Mouse (Mus musculus) stomach, embryonic 14.5 days (tissue): ENCODE results near the gene Spata3. TPM values are rescaled to one million over a fixed set of nuclear protein-coding genes. Genes with fewer than 3 reads are reported as not detected.
"Not testable (repeated sequence)": the region's sequence is repeated elsewhere in the genome, so short reads cannot be mapped to it uniquely, and the experiment has no call there.

Experiments
- ATAC-seq: fragments of 200-750 bp; cut with Nextera tagmentation; 2 replicates; pipeline ENCODE4 v1.8.0; 2017; ENCODE audit warnings: low read depth, moderate TSS enrichment; ENCODE audit not compliant: insufficient number of reproducible peaks, insufficient read depth, low FRiP score
- H3K27ac ChIP-seq: fragments of 300-500 bp; sonication (generic); 2 replicates; pipeline ENCODE4 v1.5.1; 2014; ENCODE audit warnings: mild to moderate bottlenecking, low read length, moderate library complexity, mixed read lengths
- H3K27me3 ChIP-seq: fragments of 300-500 bp; sonication (generic); 2 replicates; pipeline ENCODE4 v1.6.1; 2014; ENCODE audit warnings: low read length, control low read depth, mixed read lengths; ENCODE audit not compliant: control insufficient read depth, insufficient read depth
- H3K36me3 ChIP-seq: fragments of 300-500 bp; sonication (generic); 2 replicates; pipeline ENCODE4 v1.6.1; 2014; ENCODE audit warnings: mild to moderate bottlenecking, control low read depth, low read length, moderate library complexity, mixed read lengths; ENCODE audit not compliant: control insufficient read depth, insufficient read depth
- H3K4me1 ChIP-seq: fragments of 300-500 bp; sonication (generic); 2 replicates; pipeline ENCODE4 v1.6.1; 2014; ENCODE audit warnings: low read length, control low read depth, mixed read lengths; ENCODE audit not compliant: control insufficient read depth, insufficient read depth
- H3K4me2 ChIP-seq: fragments of 300-500 bp; sonication (generic); replicated peaks from 2 replicates; pipeline ENCODE4 v1.6.1; 2014; ENCODE audit warnings: low read depth, low read length, control low read depth
- H3K4me3 ChIP-seq: fragments of 300-500 bp; sonication (generic); 2 replicates; pipeline ENCODE4 v1.5.1; 2014; ENCODE audit warnings: low read depth, low read length, control low read depth
- H3K9ac ChIP-seq: fragments of 300-500 bp; sonication (generic); replicated peaks from 2 replicates; pipeline ENCODE4 v1.6.1; 2014; ENCODE audit warnings: low read depth, mild to moderate bottlenecking, control low read depth, low read length, moderate library complexity, mixed read lengths
- H3K9me3 ChIP-seq: fragments of 300-500 bp; sonication (generic); 2 replicates; pipeline ENCODE4 v1.6.1; 2016; ENCODE audit warnings: low read depth, low read length, control low read depth; ENCODE audit not compliant: control insufficient read depth
- WGBS: fragments of 180-500 bp; shearing (Covaris S2); extraction: QIAGEN DNeasy Blood & Tissue Kit; methylation state at CpG from one replicate; pipeline ENCODE4 v1.1.7; 2014; 5-methylcytosine and 5-hydroxymethylcytosine counted together
- polyA plus RNA-seq: library from polyadenylated mRNA; unstranded; fragments of >200 nt; fragmentation: Nextera tagmentation; extraction: Ambion mirVana; gene quantifications from 2 replicates; pipeline ENCODE4 v1.2.1, GENCODE M21; 2014

Spata3 gene
- polyA plus RNA-seq, 1 experiment from 2014 or later = not detected

DNA sequence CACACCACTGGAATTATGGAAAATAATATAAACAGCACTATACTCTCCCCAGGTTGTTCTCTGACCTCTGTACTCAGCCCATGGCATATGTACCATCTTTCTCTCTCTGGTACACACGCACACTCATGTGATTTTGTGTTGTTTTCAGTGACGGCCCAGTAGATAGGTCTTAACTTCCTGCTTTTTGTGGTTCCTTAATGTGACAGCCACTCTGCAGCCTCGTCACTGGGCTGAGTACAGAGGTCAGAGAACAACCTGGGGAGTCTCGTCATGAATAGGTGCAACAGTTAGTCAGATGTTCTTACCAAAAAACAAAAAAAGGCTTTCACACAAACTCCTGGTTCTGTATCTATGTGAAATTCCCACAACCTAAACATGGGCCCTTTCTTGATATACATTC is 28.3 kb upstream of the Spata3 start:
- Histone ChIP-seq H3K9me3 (no peaks in the 10 kb centered on the region), H3K4me1 (no peaks in the 10 kb centered on the region), H3K4me3 (no peak overlapping the region), H3K27ac (no peak overlapping the region), H3K27me3 (no peaks in the 10 kb centered on the region), H3K9ac (no peak overlapping the region), H3K4me2 (no peak overlapping the region), H3K36me3 (no peaks in the 10 kb centered on the region)
- WGBS = 62% methylated on average over 4 of the region's 4 CpGs
- ATAC-seq = no peak

GRCm38 (mm10) chr1:85988882-85989281 is 27.7 kb upstream of the Spata3 start:
- H3K4me3 ChIP-seq, H3K4me1 ChIP-seq, H3K9ac ChIP-seq, H3K27me3 ChIP-seq, H3K4me2 ChIP-seq, H3K27ac ChIP-seq, H3K9me3 ChIP-seq, ATAC-seq, H3K36me3 ChIP-seq: not testable (repeated sequence)
- 84% methylated on average over 4 of the region's 4 CpGs for WGBS

GRCm38 (mm10) chr1:85992175-85992574 is 24.4 kb upstream of the Spata3 start:
- H3K9ac ChIP-seq = no peak overlapping the region
- no peak for ATAC-seq
- no peaks in the 10 kb centered on the region for H3K36me3 ChIP-seq
- H3K27me3 ChIP-seq = no peaks in the 10 kb centered on the region
- H3K4me1 ChIP-seq = no peaks in the 10 kb centered on the region
- H3K4me3 ChIP-seq = no peak overlapping the region
- H3K4me2 ChIP-seq = no peak overlapping the region
- H3K27ac ChIP-seq = no peak overlapping the region
- H3K9me3 ChIP-seq = no peaks in the 10 kb centered on the region
- 72% methylated on average over 9 of the region's 9 CpGs for WGBS

- Histone ChIP-seq H3K4me2 (no peak overlapping the region), H3K4me3 (no peak overlapping the region), H3K9ac (no peak overlapping the region), H3K9me3 (no peaks in the 10 kb centered on the region), H3K27me3 (no peaks in the 10 kb centered on the region), H3K36me3 (no peaks in the 10 kb centered on the region), H3K27ac (no peak overlapping the region), H3K4me1 (no peaks in the 10 kb centered on the region)
- ATAC-seq = no peak
- WGBS = 67% methylated on average over 4 of the region's 4 CpGs
Measured at GRCm38 (mm10) chr1:85993541-85993940, 23.1 kb upstream of the Spata3 start.

DNA sequence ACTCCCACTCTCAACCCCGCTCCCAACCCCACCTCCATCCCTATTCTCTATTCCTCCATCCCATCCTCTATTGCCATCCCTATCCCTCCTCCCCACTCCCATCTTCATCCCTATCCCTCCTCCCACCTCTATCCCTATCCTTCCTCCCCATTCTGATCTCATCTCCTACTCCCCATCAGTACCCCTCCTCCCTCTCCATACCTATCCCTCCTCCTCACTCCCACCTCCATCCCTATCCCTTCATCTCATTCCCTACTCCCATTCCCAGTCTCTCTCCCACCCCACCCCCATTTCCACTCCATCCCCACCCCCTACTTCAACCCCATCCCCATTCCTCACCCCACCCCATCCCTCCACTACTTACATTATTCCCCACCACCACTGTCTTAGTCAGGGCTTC is 19.4 kb upstream of the Spata3 start:
- Histone ChIP-seq H3K4me2 (no peak overlapping the region), H3K9me3 (no peaks in the 10 kb centered on the region), H3K9ac (no peak overlapping the region), H3K4me3 (no peak overlapping the region), H3K27me3 (no peaks in the 10 kb centered on the region), H3K4me1 (no peaks in the 10 kb centered on the region), H3K27ac (no peak overlapping the region), H3K36me3 (no peaks in the 10 kb centered on the region)
- ATAC-seq = no peak
- 89% methylated on average over 1 of the region's 1 CpGs for WGBS

DNA sequence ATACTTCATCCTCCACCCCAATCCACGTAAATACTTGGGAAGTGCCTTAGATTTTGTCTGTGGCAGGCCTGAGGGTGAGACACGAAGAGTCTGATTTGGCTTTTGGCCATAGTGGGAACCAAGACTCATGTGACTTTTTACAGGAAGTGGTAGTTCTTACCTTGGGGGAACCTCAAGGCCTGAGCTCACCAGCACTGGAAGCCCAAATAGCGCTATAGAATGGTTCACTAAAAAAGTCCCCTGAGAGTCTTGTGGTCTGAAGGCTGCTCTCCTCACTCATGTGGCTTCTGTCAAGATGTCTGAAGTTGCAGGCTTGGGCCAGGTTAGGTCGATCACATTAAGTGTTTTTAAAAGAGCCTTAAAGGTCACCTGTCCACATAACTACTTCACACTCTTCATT is 18.6 kb upstream of the Spata3 start:
- Histone ChIP-seq H3K4me2 (no peak overlapping the region), H3K9me3 (no peaks in the 10 kb centered on the region), H3K4me3 (no peak overlapping the region), H3K27me3 (no peaks in the 10 kb centered on the region), H3K9ac (no peak overlapping the region), H3K4me1 (no peaks in the 10 kb centered on the region), H3K36me3 (no peaks in the 10 kb centered on the region), H3K27ac (no peak overlapping the region)
- ATAC-seq = no peak
- 79% methylated on average over 4 of the region's 4 CpGs for WGBS

GRCm38 (mm10) chr1:85999853-86000570 is 16.6 kb upstream of the Spata3 start:
- no peaks in the 10 kb centered on the region for H3K9me3 ChIP-seq
- no peak overlapping the region for H3K4me3 ChIP-seq
- no peak overlapping the region for H3K9ac ChIP-seq
- no peak overlapping the region for H3K4me2 ChIP-seq
- no peaks in the 10 kb centered on the region for H3K27me3 ChIP-seq
- H3K36me3 ChIP-seq = no peaks in the 10 kb centered on the region
- no peak overlapping the region for H3K27ac ChIP-seq
- no peaks in the 10 kb centered on the region for H3K4me1 ChIP-seq
- no peak for ATAC-seq
- WGBS = 77% methylated on average over 18 of the region's 18 CpGs

DNA sequence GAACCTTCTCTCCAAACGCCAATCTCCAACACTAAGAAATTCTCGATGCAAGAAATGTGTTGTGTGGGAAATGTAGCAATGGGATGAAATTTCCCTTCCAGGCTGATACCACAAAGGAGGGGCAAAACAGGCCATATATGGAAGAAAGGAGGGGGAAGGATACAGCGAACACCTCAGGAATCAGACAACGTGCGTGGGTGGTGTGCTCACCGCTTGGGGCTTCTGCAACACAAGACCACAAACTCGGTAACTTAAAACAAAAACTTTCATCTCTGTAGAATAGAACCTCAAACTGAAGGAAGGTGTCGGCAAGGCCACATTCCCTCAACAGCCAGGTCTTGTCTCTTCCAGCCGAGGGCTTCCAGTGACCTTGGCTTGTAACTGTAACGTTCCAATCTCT is 11.1 kb upstream of the Spata3 start:
- no peak for ATAC-seq
- Histone ChIP-seq H3K4me3 (no peak overlapping the region), H3K36me3 (no peaks in the 10 kb centered on the region), H3K4me1 (no peaks in the 10 kb centered on the region), H3K27ac (no peak overlapping the region), H3K27me3 (no peaks in the 10 kb centered on the region), H3K9ac (no peak overlapping the region), H3K4me2 (no peak overlapping the region), H3K9me3 (no peaks in the 10 kb centered on the region)
- 86% methylated on average over 10 of the region's 10 CpGs for WGBS

GRCm38 (mm10) chr1:86006040-86006439 is 10.6 kb upstream of the Spata3 start:
- no peak overlapping the region for H3K4me2 ChIP-seq
- 90% methylated on average over 6 of the region's 6 CpGs for WGBS
- H3K36me3 ChIP-seq = no peaks in the 10 kb centered on the region
- no peak for ATAC-seq
- H3K9ac ChIP-seq = no peak overlapping the region
- H3K27me3 ChIP-seq = no peaks in the 10 kb centered on the region
- H3K9me3 ChIP-seq = no peaks in the 10 kb centered on the region
- no peak overlapping the region for H3K4me3 ChIP-seq
- no peaks in the 10 kb centered on the region for H3K4me1 ChIP-seq
- no peak overlapping the region for H3K27ac ChIP-seq
